Mouse (Mus musculus): ENCODE results near the gene Gipc2. TPM values are rescaled to one million over a fixed set of nuclear protein-coding genes. Genes with fewer than 3 reads are reported as not detected.

The Gipc2 gene
- polyA plus RNA-seq, 1 experiment from 2014 or later = 96.5 TPM

- ATAC-seq (replicated peaks; ENCODE audit: low FRiP score, low TSS enrichment, low read depth) = no peak
- H3K9me3 ChIP-seq (ENCODE audit: control insufficient read depth, low read length) = no peaks in the 10 kb centered on the region
- 55% methylated on average over 34 of the region's 34 CpGs for WGBS
- no peak overlapping the region for H3K27ac ChIP-seq (ENCODE audit: low read depth)
- H3K4me1 ChIP-seq (replicated peaks; ENCODE audit: control insufficient read depth, insufficient read depth, low read length) = no peaks in the 10 kb centered on the region
- peak overlapping the region; percentile 45 for H3K4me2 ChIP-seq (ENCODE audit: low read length)
- H3K4me3 ChIP-seq (ENCODE audit: low read depth, low read length) = peak overlapping the region; percentile 29
- H3K9ac ChIP-seq (ENCODE audit: low read length) = no peak overlapping the region
- no peaks in the 10 kb centered on the region for H3K27me3 ChIP-seq (replicated peaks; ENCODE audit: control insufficient read depth, insufficient read depth, low read length)
- H3K36me3 ChIP-seq (ENCODE audit: control insufficient read depth, insufficient read depth, low read length) = no peaks in the 10 kb centered on the region
- no peak for DNase-seq (ENCODE audit: low spot score)
These were observed 73.5 kb downstream of the Gipc2 start for GRCm38 (mm10) chr3:152092385-152093057.

GRCm38 (mm10) chr3:152089178-152089577 lies 76.9 kb downstream of the Gipc2 start:
- ATAC-seq (replicated peaks; ENCODE audit: low FRiP score, low TSS enrichment, low read depth) (peak; percentile 80), DNase-seq (ENCODE audit: low spot score) (peak; percentile 78)
- no peaks in the 10 kb centered on the region for H3K4me1 ChIP-seq (replicated peaks; ENCODE audit: control insufficient read depth, insufficient read depth, low read length)
- WGBS = 6% methylated on average over 4 of the region's 4 CpGs
- no peaks in the 10 kb centered on the region for H3K9me3 ChIP-seq (ENCODE audit: control insufficient read depth, low read length)
- no peak overlapping the region for H3K27ac ChIP-seq (ENCODE audit: low read depth)
- H3K4me3 ChIP-seq (ENCODE audit: low read depth, low read length) = no peak overlapping the region
- no peaks in the 10 kb centered on the region for H3K27me3 ChIP-seq (replicated peaks; ENCODE audit: control insufficient read depth, insufficient read depth, low read length)
- no peak overlapping the region for H3K4me2 ChIP-seq (ENCODE audit: low read length)
- H3K36me3 ChIP-seq (ENCODE audit: control insufficient read depth, insufficient read depth, low read length) = no peaks in the 10 kb centered on the region
- no peak overlapping the region for H3K9ac ChIP-seq (ENCODE audit: low read length)

DNA sequence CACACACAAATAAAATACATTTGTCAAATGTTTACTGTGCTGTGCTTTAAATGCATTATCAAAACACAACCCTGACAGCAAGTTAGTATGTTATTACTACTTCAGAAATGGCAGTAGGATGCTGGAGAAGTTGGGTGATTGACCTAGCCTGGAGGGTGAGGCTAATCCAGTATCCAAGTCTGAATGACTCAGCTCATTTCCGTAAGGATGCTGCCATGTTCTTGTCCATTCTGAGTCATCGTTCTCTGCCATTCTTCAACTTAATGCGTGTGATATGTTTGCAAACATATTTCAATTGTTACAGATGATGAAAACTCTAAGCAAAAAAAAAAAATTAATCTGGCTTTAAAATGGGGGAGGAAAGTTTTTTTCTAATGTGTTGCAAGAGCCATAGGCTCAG lies 84.6 kb downstream of the Gipc2 start:
- H3K4me3 ChIP-seq (ENCODE audit: low read depth, low read length) = no peak overlapping the region
- no peaks in the 10 kb centered on the region for H3K27me3 ChIP-seq (replicated peaks; ENCODE audit: control insufficient read depth, insufficient read depth, low read length)
- no peak for ATAC-seq (replicated peaks; ENCODE audit: low FRiP score, low TSS enrichment, low read depth)
- no peaks in the 10 kb centered on the region for H3K36me3 ChIP-seq (ENCODE audit: control insufficient read depth, insufficient read depth, low read length)
- no peak for DNase-seq (ENCODE audit: low spot score)
- 85% methylated on average over 3 of the region's 3 CpGs for WGBS
- no peak overlapping the region for H3K9ac ChIP-seq (ENCODE audit: low read length)
- no peak overlapping the region for H3K4me2 ChIP-seq (ENCODE audit: low read length)
- no peak overlapping the region for H3K27ac ChIP-seq (ENCODE audit: low read depth)
- no peaks in the 10 kb centered on the region for H3K9me3 ChIP-seq (ENCODE audit: control insufficient read depth, low read length)
- H3K4me1 ChIP-seq (replicated peaks; ENCODE audit: control insufficient read depth, insufficient read depth, low read length) = no peaks in the 10 kb centered on the region

GRCm38 (mm10) chr3:152076088-152076487 lies 89.9 kb downstream of the Gipc2 start:
- H3K9ac ChIP-seq (ENCODE audit: low read length) = no peak overlapping the region
- no peak for ATAC-seq (replicated peaks; ENCODE audit: low FRiP score, low TSS enrichment, low read depth)
- no peak for DNase-seq (ENCODE audit: low spot score)
- no peak overlapping the region for H3K4me3 ChIP-seq (ENCODE audit: low read depth, low read length)
- H3K27me3 ChIP-seq (replicated peaks; ENCODE audit: control insufficient read depth, insufficient read depth, low read length) = no peaks in the 10 kb centered on the region
- no peaks in the 10 kb centered on the region for H3K36me3 ChIP-seq (ENCODE audit: control insufficient read depth, insufficient read depth, low read length)
- no peaks in the 10 kb centered on the region for H3K9me3 ChIP-seq (ENCODE audit: control insufficient read depth, low read length)
- no peak overlapping the region for H3K4me2 ChIP-seq (ENCODE audit: low read length)
- peaks cover 10% of the 10 kb centered on the region for H3K4me1 ChIP-seq (replicated peaks; ENCODE audit: control insufficient read depth, insufficient read depth, low read length)
- 0 out of 2 replicates have a peak overlapping the region, but pooled peaks have one; percentile 11 for H3K27ac ChIP-seq (ENCODE audit: low read depth)
- WGBS = 81% methylated on average over 7 of the region's 7 CpGs

DNA sequence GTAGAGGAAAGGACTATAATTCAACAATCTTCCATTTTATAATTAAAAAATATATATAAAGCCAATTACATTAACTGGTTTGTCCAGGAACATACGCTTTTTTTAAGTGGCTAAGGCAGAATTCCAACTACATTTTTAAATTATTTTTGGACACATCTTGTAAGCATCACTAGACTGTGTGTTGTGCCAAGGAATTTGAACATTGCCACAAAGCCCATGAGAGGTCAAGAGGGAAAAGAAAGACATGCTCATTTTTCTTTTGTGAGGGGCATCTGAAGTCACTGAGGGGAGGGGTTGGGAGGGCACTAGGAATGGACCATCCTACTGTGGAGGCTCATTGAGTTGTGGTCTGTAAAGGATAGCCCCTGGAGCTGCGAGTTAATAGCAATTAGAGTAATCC lies 97.0 kb downstream of the Gipc2 start:
- Histone ChIP-seq H3K9me3 (ENCODE audit: control insufficient read depth, low read length) (no peaks in the 10 kb centered on the region), H3K36me3 (ENCODE audit: control insufficient read depth, insufficient read depth, low read length) (no peaks in the 10 kb centered on the region), H3K9ac (ENCODE audit: low read length) (no peak overlapping the region), H3K27me3 (replicated peaks; ENCODE audit: control insufficient read depth, insufficient read depth, low read length) (no peaks in the 10 kb centered on the region), H3K27ac (ENCODE audit: low read depth) (no peak overlapping the region), H3K4me2 (ENCODE audit: low read length) (no peak overlapping the region), H3K4me3 (ENCODE audit: low read depth, low read length) (no peak overlapping the region), H3K4me1 (replicated peaks; ENCODE audit: control insufficient read depth, insufficient read depth, low read length) (no peaks in the 10 kb centered on the region)
- DNase-seq (ENCODE audit: low spot score) (no peak), ATAC-seq (replicated peaks; ENCODE audit: low FRiP score, low TSS enrichment, low read depth) (no peak)
- WGBS = 83% methylated on average over 2 of the region's 2 CpGs

GRCm38 (mm10) chr3:152068311-152068710 lies 97.7 kb downstream of the Gipc2 start:
- 88% methylated on average over 1 of the region's 1 CpGs for WGBS
- Histone ChIP-seq H3K27me3 (replicated peaks; ENCODE audit: control insufficient read depth, insufficient read depth, low read length) (no peaks in the 10 kb centered on the region), H3K4me1 (replicated peaks; ENCODE audit: control insufficient read depth, insufficient read depth, low read length) (no peaks in the 10 kb centered on the region), H3K36me3 (ENCODE audit: control insufficient read depth, insufficient read depth, low read length) (no peaks in the 10 kb centered on the region), H3K4me2 (ENCODE audit: low read length) (no peak overlapping the region), H3K9me3 (ENCODE audit: control insufficient read depth, low read length) (no peaks in the 10 kb centered on the region), H3K9ac (ENCODE audit: low read length) (no peak overlapping the region), H3K27ac (ENCODE audit: low read depth) (no peak overlapping the region), H3K4me3 (ENCODE audit: low read depth, low read length) (no peak overlapping the region)
- ATAC-seq (replicated peaks; ENCODE audit: low FRiP score, low TSS enrichment, low read depth) (no peak), DNase-seq (ENCODE audit: low spot score) (no peak)

- Histone ChIP-seq H3K9me3 (ENCODE audit: control insufficient read depth, low read length) (no peaks in the 10 kb centered on the region), H3K27me3 (replicated peaks; ENCODE audit: control insufficient read depth, insufficient read depth, low read length) (no peaks in the 10 kb centered on the region), H3K4me1 (replicated peaks; ENCODE audit: control insufficient read depth, insufficient read depth, low read length) (no peaks in the 10 kb centered on the region), H3K27ac (ENCODE audit: low read depth) (no peak overlapping the region), H3K4me3 (ENCODE audit: low read depth, low read length) (no peak overlapping the region), H3K36me3 (ENCODE audit: control insufficient read depth, insufficient read depth, low read length) (no peaks in the 10 kb centered on the region), H3K4me2 (ENCODE audit: low read length) (peak overlapping the region; percentile 38), H3K9ac (ENCODE audit: low read length) (no peak overlapping the region)
- DNase-seq (ENCODE audit: low spot score) (no peak), ATAC-seq (replicated peaks; ENCODE audit: low FRiP score, low TSS enrichment, low read depth) (0 out of 2 replicates have a peak, but pooled peaks have one; percentile 43)
- WGBS = 26% methylated on average over 13 of the region's 13 CpGs
These were observed 99.3 kb downstream of the Gipc2 start for GRCm38 (mm10) chr3:152066696-152067095.

DNA sequence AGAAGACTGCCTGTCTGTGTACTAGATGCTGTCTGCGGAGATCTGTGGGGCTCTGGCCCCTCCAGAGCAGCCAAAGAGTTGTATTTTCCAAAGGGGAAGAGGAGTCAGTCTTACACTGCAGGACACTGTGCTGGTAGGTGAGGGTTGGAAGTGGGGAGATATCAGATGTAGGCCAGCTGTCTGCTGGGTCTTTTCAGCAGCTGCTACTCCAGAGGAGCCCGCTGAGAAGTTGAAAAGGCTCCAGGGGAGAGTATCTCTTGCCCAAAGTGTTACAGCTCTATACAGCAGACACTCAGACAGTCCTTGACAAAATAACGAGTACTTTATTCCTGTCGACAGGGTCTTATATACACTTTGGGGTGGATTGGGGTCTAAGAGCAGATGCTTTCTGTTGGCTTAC lies 100.2 kb downstream of the Gipc2 start:
- no peak overlapping the region for H3K4me2 ChIP-seq (ENCODE audit: low read length)
- no peak for ATAC-seq (replicated peaks; ENCODE audit: low FRiP score, low TSS enrichment, low read depth)
- no peak overlapping the region for H3K9ac ChIP-seq (ENCODE audit: low read length)
- no peak overlapping the region for H3K27ac ChIP-seq (ENCODE audit: low read depth)
- no peaks in the 10 kb centered on the region for H3K36me3 ChIP-seq (ENCODE audit: control insufficient read depth, insufficient read depth, low read length)
- 67% methylated on average over 4 of the region's 4 CpGs for WGBS
- H3K9me3 ChIP-seq (ENCODE audit: control insufficient read depth, low read length) = no peaks in the 10 kb centered on the region
- H3K4me1 ChIP-seq (replicated peaks; ENCODE audit: control insufficient read depth, insufficient read depth, low read length) = no peaks in the 10 kb centered on the region
- no peak overlapping the region for H3K4me3 ChIP-seq (ENCODE audit: low read depth, low read length)
- no peak for DNase-seq (ENCODE audit: low spot score)
- H3K27me3 ChIP-seq (replicated peaks; ENCODE audit: control insufficient read depth, insufficient read depth, low read length) = no peaks in the 10 kb centered on the region

DNA sequence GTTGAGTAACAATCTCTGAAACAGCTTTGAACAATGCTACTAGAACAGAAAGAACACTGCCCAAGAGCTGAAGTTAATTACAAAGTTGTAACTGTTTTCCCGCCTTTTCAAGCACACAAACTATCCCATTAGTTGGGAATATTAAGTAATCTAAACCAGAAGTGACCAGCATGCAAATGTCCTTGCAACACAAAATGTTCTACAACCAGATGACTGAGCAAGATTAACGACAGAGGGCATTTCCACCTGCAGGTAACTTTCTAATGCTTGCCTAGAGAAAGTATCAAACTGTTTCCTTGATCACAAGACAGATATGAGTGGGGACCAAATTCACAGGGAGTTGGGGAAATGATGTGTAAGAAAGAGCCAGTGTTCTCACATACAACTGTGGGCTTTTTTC lies 101.9 kb downstream of the Gipc2 start:
- Histone ChIP-seq H3K27me3 (replicated peaks; ENCODE audit: control insufficient read depth, insufficient read depth, low read length) (no peaks in the 10 kb centered on the region), H3K4me2 (ENCODE audit: low read length) (no peak overlapping the region), H3K4me3 (ENCODE audit: low read depth, low read length) (no peak overlapping the region), H3K9ac (ENCODE audit: low read length) (no peak overlapping the region), H3K4me1 (replicated peaks; ENCODE audit: control insufficient read depth, insufficient read depth, low read length) (no peaks in the 10 kb centered on the region), H3K9me3 (ENCODE audit: control insufficient read depth, low read length) (no peaks in the 10 kb centered on the region), H3K36me3 (ENCODE audit: control insufficient read depth, insufficient read depth, low read length) (no peaks in the 10 kb centered on the region), H3K27ac (ENCODE audit: low read depth) (no peak overlapping the region)
- ATAC-seq (replicated peaks; ENCODE audit: low FRiP score, low TSS enrichment, low read depth) (no peak), DNase-seq (ENCODE audit: low spot score) (no peak)
- WGBS = 80% methylated on average over 2 of the region's 2 CpGs

Measured in intestine, embryonic 14.5 days (tissue).